ENCODE assay signal across 22 mouse cellular contexts in the genomic region with DNA sequence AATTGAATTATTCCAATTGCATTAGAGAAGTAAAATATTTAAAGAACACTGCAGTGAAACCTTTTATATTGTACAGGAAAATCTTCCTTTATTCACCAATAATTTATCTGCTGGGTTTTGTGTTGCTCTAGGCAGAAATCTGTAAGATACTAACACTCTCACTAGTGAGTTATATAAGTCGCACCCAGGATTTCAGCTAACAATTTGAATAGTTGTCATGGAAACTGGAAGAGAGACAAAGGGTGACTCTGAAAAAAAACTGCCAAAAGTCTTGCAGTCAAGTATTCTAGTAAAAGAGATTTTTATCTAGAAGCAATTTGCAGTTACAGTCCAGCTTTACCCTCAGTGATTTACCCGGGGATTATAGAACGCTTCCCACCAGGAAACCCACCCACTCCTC.
A peak's percentile ranks its signal among the peaks of the same experiment; 100 is the strongest.
DNase-seq lines count a peak whose midpoint lies in the region; ATAC-seq and TF ChIP-seq lines count a peak whose summit lies in the region.
"Had no signal": no experiment of that assay in that cellular context is flagged by ENCODE, and none has a peak within 500 bp of the region (broad histone marks: within the 10 kb centered on the region; RNA-seq: fewer than 3 reads in every experiment).

No protein-coding gene starts in this region.

- DNase-seq in hindbrain, postnatal 0 days (ENCODE audit: low spot score) = peak; percentile 39
- no peak for DNase-seq in hindbrain, embryonic 10.5 days (ENCODE audit: low spot score)
- DNase-seq in left cerebral cortex, postnatal 25 days (ENCODE audit: low spot score in 2 of 2) = peak; percentile 27 to 77
- no peak for DNase-seq in left cerebral cortex, adult 8-10 months (ENCODE audit: low spot score in 2 of 2)
- DNase-seq in brain, embryonic 14.5 days (ENCODE audit: low read depth) = peak; percentile 59
- no peak for DNase-seq in heart, postnatal 25 days (ENCODE audit: low spot score)
- DNase-seq: adrenal gland, postnatal 14 days; cerebellum, adult 11 months; cerebellum, postnatal 10 days; gastrocnemius, postnatal 25 days; heart, adult 18-20 months; heart, postnatal 10 days; kidney, adult 2 months; kidney, postnatal 10 days; liver, embryonic 13.5 days; lung, adult 2 months; lung, postnatal 14 days; right cerebral cortex, postnatal 14 days had no signal

- H3K4me3 ChIP-seq in hindbrain, postnatal 0 days (ENCODE audit: low read length) = no peak overlapping the region
- no peak overlapping the region for H3K4me3 ChIP-seq in hindbrain, embryonic 10.5 days
- H3K4me3 ChIP-seq in midbrain, embryonic 16.5 days (ENCODE audit: low read depth, low read length) = no peak overlapping the region
- H3K4me3 ChIP-seq: embryonic facial prominence, embryonic 10.5 days; heart, embryonic 12.5 days; hindbrain, embryonic 13.5 days; liver, embryonic 13.5 days had no signal

- intact Hi-C loops in left cerebral cortex, postnatal 25 days (cut with DNase I) = no loop called here
- intact Hi-C loops in heart, postnatal 25 days (cut with DNase I) = no loop called here

- 34% methylated on average over 3 of the region's 3 CpGs for WGBS in hindbrain, postnatal 0 days
- WGBS in hindbrain, embryonic 10.5 days = 73% methylated on average over 3 of the region's 3 CpGs
- WGBS in midbrain, embryonic 16.5 days = 22% methylated on average over 3 of the region's 3 CpGs

- H3K4me2 ChIP-seq in hindbrain, postnatal 0 days (ENCODE audit: low read depth, low read length) = no peak overlapping the region
- H3K4me2 ChIP-seq in midbrain, embryonic 16.5 days (ENCODE audit: low read length) = no peak overlapping the region
- H3K4me2 ChIP-seq: heart, embryonic 12.5 days; hindbrain, embryonic 13.5 days; liver, embryonic 13.5 days had no signal

- H3K9me3 ChIP-seq in hindbrain, postnatal 0 days (ENCODE audit: low read length) = no peaks in the 10 kb centered on the region
- no peaks in the 10 kb centered on the region for H3K9me3 ChIP-seq in hindbrain, embryonic 10.5 days
- H3K9me3 ChIP-seq in midbrain, embryonic 16.5 days (replicated peaks; ENCODE audit: control insufficient read depth, low read length, poor library complexity, severe bottlenecking) = no peaks in the 10 kb centered on the region
- H3K9me3 ChIP-seq: embryonic facial prominence, embryonic 10.5 days; heart, embryonic 12.5 days; hindbrain, embryonic 13.5 days; liver, embryonic 13.5 days had no signal

- TF ChIP-seq CTCF in hindbrain, postnatal 0 days (IDR thresholded peaks at IDR 0.05; ENCODE audit: low read depth) = no peak
- no peak for TF ChIP-seq CTCF in brain, embryonic 14.5 days (IDR thresholded peaks at IDR 0.05; ENCODE audit: borderline replicate concordance, extremely low read depth, insufficient read depth, insufficient read length)

- TF ChIP-seq POLR2A in brain, embryonic 14.5 days (IDR thresholded peaks at IDR 0.05; ENCODE audit: borderline replicate concordance, extremely low read depth, insufficient read depth, insufficient read length, poor library complexity, severe bottlenecking) = no peak

- no peak for ATAC-seq in hindbrain, postnatal 0 days
- peak; percentile 68 for ATAC-seq in midbrain, embryonic 16.5 days

- no peak overlapping the region for H3K27ac ChIP-seq in hindbrain, postnatal 0 days
- no peak overlapping the region for H3K27ac ChIP-seq in hindbrain, embryonic 10.5 days
- no peak overlapping the region for H3K27ac ChIP-seq in midbrain, embryonic 16.5 days (ENCODE audit: low read length)
- H3K27ac ChIP-seq: embryonic facial prominence, embryonic 10.5 days; hindbrain, embryonic 13.5 days; liver, embryonic 13.5 days had no signal

- H3K36me3 ChIP-seq in hindbrain, postnatal 0 days (ENCODE audit: insufficient read depth, low read length) = no peaks in the 10 kb centered on the region
- H3K36me3 ChIP-seq in hindbrain, embryonic 10.5 days = no peaks in the 10 kb centered on the region
- no peaks in the 10 kb centered on the region for H3K36me3 ChIP-seq in midbrain, embryonic 16.5 days (ENCODE audit: control insufficient read depth, insufficient read depth, low read length)
- H3K36me3 ChIP-seq: embryonic facial prominence, embryonic 10.5 days; heart, embryonic 12.5 days; hindbrain, embryonic 13.5 days; liver, embryonic 13.5 days had no signal

- no peak overlapping the region for H3K9ac ChIP-seq in hindbrain, postnatal 0 days (replicated peaks; ENCODE audit: low read length)
- H3K9ac ChIP-seq in midbrain, embryonic 16.5 days (ENCODE audit: low read depth, low read length) = no peak overlapping the region
- H3K9ac ChIP-seq: heart, embryonic 12.5 days; hindbrain, embryonic 13.5 days; liver, embryonic 13.5 days had no signal

- no peaks in the 10 kb centered on the region for H3K27me3 ChIP-seq in hindbrain, postnatal 0 days (ENCODE audit: insufficient read depth, low read length)
- H3K27me3 ChIP-seq in hindbrain, embryonic 10.5 days (ENCODE audit: insufficient read depth, poor library complexity, severe bottlenecking) = no peaks in the 10 kb centered on the region
- H3K27me3 ChIP-seq in midbrain, embryonic 16.5 days (ENCODE audit: control insufficient read depth, insufficient read depth, low read depth, low read length) = no peaks in the 10 kb centered on the region
- H3K27me3 ChIP-seq: heart, embryonic 12.5 days; hindbrain, embryonic 13.5 days; liver, embryonic 13.5 days had no signal

- no peaks in the 10 kb centered on the region for H3K4me1 ChIP-seq in hindbrain, postnatal 0 days (ENCODE audit: insufficient read depth, low read length)
- H3K4me1 ChIP-seq in hindbrain, embryonic 10.5 days (replicated peaks) = no peaks in the 10 kb centered on the region
- H3K4me1 ChIP-seq in midbrain, embryonic 16.5 days (ENCODE audit: control insufficient read depth, insufficient read depth, low read length) = 0 out of 2 replicates have a peak, but pooled peaks cover 3% of the 10 kb centered on the region
- H3K4me1 ChIP-seq: embryonic facial prominence, embryonic 10.5 days; heart, embryonic 12.5 days; hindbrain, embryonic 13.5 days; liver, embryonic 13.5 days had no signal

Comparison
In these comparisons a context has a peak if more than half of its experiments do, and no peak if none do; other contexts are left out.
1. DNase-seq: peak in hindbrain, postnatal 0 days (single experiment), left cerebral cortex, postnatal 25 days (2 of 2) and brain, embryonic 14.5 days (single experiment); none in hindbrain, embryonic 10.5 days (single experiment), left cerebral cortex, adult 8-10 months (0 of 2) and heart, postnatal 25 days (single experiment).